Mouse (Mus musculus): ENCODE results near the gene Arhgap30. TPM values are rescaled to one million over a fixed set of nuclear protein-coding genes. Genes with fewer than 3 reads are reported as not detected.

The Arhgap30 gene
- total RNA-seq, 4 experiments from 2014 or later = 1.7 to 3.0 (median 2.0) TPM

DNA sequence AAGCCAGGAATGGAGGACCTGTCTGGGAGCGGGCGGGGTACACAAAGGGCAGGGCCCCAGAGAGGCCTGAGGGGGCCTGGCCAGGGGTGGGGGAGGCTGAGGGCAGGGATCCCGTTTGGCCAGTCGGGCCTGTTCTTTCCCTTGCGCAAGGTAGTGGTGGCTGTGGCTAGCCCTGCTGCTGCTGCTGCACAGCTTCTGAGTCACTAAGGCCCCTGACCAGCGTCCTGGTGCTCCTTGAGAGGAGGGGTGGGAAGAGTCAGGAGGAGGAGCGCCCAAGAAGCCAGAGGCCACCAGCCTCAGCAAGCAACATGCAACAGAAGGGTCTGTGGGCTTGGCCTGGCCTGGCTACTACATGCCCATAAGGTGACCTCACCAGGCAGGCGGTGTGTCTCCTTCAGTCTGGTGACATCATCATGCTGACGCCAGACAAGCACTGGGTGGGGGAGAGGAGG lies 13.1 kb upstream of the Arhgap30 start:
- DNase-seq (ENCODE audit: low spot score) = no peak

DNA sequence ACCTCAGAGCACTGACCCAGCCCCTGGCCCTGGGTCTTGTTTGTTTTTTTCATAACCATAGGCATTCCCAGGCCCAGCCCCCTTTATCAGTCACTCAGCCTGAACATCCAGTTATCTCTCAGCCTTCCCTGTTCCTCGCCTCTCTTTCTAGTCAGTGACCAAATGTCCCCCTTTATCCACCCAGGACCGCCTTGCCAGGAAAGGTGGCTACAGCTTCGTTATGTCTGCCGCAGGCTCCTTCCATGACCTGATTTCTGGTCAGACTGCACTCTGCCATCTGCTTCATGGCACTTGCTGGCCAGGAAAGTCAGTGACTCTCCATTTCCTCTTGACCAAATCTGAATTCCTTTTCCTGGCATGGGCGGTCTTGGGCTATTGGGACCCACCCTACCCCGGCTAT lies 10.5 kb upstream of the Arhgap30 start:
- DNase-seq (ENCODE audit: low spot score) = no peak

DNA sequence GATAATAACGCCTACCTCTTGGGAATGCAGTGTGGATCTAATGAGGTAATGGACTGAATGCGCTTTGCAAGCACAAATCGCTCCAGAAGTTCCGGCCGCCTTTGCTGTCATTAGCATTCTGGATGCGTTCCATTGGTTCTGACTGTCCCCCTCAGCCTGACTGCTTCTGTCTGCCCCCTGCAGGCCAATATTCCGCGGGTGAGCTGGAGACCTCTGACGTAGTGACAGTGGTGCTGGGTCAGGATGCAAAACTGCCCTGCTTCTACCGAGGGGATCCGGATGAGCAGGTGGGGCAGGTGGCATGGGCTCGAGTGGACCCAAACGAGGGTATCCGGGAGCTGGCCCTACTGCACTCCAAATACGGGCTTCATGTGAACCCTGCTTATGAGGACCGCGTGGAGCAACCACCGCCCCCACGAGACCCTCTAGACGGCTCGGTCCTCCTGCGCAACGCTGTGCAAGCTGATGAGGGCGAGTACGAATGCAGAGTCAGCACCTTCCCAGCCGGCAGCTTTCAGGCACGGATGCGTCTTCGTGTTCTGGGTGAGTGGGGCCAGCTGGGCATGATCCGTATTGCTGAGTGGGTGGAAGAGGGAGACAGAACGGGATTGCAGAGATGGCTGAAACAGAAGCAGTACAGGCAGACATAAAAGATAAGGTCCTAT lies 8.7 kb upstream of the Arhgap30 start:
- peak; percentile 80 for DNase-seq (ENCODE audit: low spot score)

DNA sequence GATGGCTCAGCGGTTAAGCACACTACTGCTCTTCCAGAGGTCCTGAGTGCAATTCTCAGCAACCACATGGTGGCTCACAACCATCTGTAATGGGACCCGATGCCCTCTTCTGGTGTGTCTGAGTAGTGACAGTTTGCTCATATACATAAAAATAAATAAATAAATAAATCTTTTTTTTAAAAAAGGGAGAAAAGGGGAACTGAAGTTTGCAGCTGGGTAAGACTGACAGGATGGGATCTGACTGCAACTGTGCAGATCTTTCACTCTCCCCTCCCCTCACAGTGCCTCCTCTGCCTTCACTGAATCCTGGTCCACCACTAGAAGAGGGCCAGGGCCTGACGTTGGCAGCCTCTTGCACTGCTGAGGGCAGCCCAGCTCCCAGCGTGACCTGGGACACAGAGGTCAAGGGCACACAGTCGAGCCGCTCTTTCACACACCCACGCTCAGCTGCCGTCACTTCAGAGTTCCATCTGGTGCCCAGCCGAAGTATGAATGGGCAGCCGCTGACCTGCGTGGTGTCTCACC lies 6.6 kb upstream of the Arhgap30 start:
- DNase-seq (ENCODE audit: low spot score) = no peak

DNA sequence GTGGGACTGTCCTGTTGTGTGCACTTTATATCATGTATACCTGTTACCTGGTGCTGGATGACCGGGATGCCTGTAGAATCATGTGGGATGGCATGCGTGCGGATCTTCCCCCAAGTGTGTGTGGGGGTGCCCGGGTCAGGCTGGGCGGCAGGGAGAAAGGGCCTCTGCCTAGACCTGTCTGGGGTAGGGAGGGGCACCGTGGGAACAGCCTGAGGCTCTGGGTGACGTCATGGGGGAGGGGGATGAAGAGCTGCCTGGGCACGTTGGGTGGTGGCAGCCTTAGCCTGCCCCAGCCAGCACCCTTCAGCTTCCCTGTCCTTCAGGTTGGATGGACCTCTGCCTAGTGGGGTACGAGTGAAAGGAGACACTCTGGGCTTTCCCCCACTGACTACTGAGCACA lies 4.4 kb upstream of the Arhgap30 start:
- DNase-seq (ENCODE audit: low spot score) = no peak

DNA sequence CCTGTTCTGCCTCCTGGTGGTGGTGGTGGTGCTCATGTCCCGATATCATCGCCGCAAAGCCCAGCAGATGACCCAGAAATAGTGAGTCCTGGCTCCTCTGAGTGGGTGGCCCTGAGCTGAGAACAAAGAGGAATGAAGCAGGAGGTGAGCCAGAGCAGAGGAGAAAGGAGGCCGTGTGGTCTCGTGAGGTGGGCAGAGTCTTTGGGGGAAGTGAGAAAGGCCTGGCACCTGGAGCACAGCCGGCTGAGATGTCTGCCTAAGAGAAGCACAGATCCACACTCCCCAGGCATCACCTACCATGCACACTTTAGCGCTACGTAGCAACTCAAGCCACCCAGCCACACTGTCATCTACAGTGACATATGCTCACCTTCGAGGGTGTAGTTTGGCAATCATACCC lies 3.6 kb upstream of the Arhgap30 start:
- no peak for DNase-seq (ENCODE audit: low spot score)

DNA sequence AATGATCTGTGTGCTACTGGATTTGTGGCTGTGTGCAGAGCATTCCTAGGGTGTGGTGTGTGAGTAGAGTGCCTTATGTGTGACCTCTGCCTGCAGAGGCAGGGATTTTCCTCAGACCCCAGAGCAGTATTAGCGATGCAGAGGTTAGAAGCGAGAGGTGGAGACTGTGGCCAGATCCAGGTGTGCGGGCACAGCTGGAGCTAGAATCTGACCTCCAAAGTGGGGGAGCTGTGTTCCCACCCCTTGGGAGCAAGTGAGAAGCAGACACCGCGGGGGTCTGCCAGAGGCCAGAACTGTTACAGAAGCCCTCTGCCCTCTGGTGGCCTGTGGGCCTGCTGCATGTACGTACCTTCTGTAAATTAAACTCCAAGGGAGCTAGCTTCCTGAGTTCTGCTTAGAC lies 1.7 kb upstream of the Arhgap30 start:
- no peak for DNase-seq (ENCODE audit: low spot score)

DNA sequence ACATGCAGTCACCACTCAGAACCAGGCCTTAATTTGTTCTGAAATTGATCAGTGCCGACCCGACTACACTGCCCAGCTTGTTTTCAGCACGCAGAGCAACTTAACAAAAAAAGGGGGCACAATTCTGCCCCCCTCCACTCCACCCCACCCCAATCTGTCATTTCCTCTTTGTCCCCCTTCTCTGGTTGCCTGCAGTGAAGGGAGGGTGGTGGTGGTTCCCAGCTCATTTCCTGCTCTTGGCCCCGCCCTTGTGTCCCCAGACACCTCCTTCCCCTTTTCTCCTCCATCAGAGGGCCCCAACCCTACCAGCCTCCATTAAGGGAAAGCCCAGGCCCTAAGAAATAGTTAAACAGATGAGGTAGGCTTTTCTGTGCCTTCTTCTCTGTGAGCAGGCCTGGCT lies 1.3 kb downstream of the Arhgap30 start:
- peak; percentile 29 for DNase-seq (ENCODE audit: low spot score)

DNA sequence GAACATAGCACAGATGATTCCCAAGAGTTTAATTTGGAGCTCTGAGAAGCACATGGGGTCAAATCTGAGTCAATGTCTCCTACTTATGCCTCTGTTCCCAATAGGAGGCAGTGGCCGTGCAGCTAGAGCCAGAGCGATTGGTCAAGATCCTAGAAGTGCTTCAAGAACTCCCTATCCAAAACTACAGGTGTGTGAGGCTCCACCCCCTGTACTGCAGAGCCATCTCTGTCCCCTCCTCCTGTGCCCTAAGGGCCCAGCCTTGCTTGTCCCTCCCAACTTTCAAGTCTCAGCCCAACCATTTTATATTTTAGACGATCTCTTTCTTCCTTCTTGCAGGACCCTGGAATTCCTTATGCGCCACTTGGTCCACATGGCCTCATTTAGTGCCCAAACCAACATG lies 13.1 kb downstream of the Arhgap30 start:
- DNase-seq (ENCODE audit: low spot score) = no peak

DNA sequence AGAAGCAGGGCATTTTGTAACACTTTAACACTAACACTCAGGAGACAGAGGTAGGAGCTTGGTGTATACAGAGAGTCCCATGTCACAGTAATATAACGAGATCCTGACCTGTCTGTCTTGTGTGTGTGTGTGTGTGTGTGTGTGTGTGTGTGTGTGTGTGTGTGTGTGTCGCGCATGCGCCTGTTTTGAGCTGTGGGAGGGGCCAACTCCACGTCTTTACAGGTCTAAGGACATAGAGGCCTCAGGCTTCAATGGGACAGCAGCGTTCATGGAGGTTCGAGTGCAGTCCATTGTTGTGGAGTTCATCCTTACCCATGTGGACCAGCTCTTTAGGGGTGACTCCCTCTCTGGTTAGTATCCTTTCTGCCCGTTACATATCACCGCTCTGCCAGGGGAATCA lies 14.2 kb downstream of the Arhgap30 start:
- DNase-seq (ENCODE audit: low spot score) = no peak

DNA sequence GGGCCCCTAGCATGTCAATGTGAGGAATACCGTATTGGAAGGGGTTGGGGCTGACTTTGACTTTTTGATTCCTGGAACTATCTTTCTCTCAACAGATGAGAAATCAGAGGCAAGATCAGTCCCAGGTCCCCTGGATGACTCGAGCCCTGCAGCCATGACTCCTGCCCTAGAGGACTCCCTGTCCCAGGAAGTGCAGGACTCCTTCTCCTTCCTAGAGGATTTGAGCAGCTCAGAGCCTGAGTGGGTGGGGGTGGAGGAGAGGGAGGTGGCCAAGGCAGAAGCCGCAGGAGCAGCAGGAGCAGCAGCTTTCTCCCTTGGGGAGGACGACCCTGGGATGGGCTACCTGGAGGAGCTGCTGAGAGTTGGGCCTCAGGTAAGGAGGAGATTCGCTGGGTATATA lies 18.5 kb downstream of the Arhgap30 start:
- DNase-seq (ENCODE audit: low spot score) = no peak

DNA sequence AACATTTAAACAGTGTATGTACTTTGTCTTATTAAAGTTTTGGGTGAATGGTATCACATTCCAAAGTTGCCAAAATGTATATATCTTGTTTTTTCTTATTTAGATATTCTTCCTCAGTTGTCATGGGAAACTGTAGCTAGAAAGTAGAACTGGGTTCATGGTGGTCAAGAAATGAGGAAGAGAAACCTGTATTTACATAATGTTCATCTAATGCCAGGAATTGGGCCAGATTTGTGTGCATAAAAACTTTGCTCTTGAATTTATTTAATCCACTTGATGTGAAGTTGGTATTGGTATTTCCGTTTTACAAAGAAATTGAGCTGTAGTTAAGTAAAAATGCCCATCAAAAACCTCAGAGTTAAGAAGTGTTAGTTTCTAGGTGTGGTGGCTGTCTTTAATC lies 21.5 kb downstream of the Arhgap30 start:
- no peak for DNase-seq (ENCODE audit: low spot score)

DNA sequence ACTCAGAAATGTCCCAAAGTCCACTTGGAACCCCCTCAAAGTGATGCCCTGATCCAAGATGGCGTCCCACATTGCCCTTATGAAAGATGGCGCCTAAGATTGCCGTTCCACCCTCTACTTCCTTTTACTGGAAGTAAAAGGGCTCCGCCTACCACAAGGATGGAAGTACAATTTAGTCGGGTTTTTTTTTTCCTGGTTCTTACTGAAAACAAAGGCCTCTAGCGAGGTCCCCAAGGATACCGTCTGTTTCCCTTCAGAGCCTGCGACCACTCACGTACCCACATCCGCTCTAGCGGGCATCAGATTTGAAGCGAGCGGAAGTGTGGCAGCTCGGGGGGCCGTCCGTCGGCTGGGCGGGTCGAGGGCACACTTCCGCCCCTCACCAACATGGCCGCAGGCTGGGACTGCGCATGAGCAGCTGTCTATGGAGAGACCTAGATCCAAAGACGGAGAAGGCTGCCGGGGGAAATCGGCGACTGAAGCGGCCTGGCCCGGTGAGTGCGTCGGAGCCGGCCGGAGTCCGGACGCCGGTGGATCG lies 22.3 kb downstream of the Arhgap30 start, which contains the start of gene Usf1:
Gene Usf1, plus strand, starts transcription at position 367 of the 538 bp plus-strand sequence.
- DNase-seq (ENCODE audit: low spot score) = peak; percentile 95

DNA sequence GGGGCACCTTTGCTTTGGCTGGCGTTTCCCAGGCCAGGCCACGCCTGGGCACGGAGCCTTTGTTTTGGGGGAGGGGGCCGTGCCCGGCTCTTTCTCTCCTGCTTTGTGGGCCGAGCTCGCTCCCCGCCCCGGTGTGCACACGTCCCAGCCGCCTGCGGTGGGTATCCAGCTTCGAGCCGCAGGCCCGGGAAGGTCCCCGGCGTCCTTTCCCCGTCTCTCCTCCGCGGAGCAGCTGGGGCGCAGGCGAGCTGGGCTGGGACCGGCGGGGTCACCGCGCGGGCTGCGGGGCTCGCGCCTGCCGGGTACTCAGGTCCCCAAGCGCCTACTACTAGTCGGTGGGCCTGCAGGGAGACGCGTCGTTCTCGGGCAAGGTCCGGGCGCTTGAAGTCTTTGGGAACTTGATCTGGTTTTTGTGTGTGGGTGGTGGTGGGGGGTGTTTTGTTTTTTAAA lies 22.8 kb downstream of the Arhgap30 start:
- no peak for DNase-seq (ENCODE audit: low spot score)

DNA sequence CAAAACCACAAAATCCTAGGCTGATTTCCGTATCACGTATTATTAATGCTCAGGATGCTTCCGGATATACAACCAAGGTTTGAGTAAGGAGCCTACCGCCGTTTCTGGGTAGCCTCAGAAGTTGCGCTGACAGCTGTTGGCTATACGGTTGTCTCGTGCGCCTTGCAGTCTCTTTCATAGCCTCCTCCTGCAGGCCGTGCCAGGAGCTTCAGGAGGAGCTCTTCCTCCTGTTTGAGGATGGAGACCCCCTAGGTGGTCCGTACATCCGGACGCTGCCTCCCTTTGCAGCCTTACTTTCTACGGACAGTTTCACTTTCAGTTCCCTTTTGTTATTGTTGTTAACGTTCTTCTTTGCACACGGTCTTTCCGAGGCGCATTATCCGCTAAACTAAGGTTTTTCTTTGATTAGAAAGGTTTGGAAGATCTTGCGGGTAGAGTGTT lies 23.3 kb downstream of the Arhgap30 start:
- DNase-seq (ENCODE audit: low spot score) = peak; percentile 48

DNA sequence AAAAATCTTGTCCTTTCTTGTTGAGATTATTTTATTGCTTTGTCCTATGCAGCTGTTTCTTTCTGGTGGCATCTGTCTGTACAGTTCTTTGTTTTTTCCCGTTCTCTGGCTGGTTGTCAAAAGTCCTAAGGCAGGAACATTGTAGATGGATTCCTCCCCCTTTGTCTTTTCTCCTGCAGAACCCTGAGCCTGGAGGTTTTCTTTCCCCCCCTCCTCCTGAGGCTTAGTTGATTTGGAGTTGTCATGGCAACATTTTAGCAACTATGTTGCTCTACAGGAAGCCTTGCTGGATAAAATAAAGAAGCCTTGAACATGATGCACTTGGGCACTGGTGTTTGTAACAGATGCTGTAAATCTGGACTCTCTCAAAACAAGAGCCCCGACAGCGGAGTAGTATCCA lies 23.7 kb downstream of the Arhgap30 start:
- peak; percentile 35 for DNase-seq (ENCODE audit: low spot score)

DNA sequence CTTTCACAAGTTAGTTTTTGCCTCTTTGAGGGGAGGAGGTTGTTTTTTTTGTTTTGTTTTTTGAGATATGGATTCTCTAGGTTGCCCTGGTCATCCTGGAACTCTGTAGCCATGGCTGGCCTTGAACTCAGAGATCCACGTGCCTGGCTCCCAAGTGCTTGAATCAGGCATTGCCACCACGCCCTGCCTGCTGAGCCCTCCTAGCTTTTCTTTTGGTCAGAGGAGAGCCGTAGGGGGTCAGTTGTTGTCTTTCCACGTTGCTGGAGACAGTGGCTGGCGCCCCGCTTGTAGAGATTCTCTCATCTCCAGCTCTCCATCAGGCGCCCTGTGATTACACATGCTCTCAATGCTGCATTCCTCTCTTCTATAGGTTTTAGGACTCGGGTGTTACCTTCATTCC lies 24.9 kb downstream of the Arhgap30 start:
- no peak for DNase-seq (ENCODE audit: low spot score)

DNA sequence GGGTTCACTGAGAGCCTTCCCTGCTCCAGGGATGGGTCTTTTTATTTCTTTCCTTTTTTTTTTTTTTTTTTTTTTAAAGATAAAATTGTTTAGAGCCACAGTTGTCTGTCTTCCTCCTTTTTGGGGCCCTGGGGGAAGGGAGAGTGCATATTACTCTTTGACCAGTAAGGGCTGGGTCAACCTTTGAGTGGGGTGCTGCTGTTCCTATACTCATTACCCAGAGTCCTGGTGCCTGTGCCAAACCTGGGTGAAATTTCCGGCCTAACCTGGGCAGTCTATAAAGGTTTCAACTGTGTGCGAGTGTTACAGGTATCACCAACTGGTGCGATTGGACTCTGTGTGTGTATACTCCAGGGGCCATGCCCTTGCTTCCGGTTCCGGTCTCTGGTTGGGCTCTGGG lies 29.9 kb downstream of the Arhgap30 start, which contains the start of gene Tstd1:
Gene Tstd1, plus strand, starts transcription at position 213 of the 400 bp plus-strand sequence.
- DNase-seq (ENCODE audit: low spot score) = no peak

DNA sequence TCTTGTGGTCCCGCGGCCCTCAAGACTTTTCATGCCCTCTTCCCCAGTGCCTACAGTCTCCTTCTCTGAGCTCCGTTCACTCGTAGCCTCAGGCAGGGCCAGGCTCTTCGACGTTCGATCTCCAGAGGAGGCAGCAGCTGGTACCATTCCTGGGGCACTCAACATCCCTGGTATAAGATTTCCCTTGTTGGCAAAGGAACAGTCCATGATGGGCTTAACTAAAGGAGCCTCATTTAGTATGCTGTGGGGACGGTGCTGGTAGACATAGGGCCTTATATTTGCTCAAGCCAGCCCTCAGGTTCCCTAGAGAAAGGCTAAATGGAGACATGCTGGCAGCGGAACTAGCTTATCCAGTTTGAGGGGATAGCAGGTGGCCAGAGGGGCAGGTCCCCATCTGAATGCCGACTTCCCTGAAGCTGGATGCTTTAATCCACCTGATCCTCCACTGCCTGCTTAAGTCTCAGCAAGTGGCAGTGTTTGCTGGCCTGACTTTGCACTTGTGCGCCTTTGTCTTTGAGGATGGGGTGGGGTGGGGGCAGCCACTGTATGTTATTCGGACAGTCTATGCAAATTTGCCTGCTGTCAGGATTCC lies 30.6 kb downstream of the Arhgap30 start:
- DNase-seq (ENCODE audit: low spot score) = no peak

DNA sequence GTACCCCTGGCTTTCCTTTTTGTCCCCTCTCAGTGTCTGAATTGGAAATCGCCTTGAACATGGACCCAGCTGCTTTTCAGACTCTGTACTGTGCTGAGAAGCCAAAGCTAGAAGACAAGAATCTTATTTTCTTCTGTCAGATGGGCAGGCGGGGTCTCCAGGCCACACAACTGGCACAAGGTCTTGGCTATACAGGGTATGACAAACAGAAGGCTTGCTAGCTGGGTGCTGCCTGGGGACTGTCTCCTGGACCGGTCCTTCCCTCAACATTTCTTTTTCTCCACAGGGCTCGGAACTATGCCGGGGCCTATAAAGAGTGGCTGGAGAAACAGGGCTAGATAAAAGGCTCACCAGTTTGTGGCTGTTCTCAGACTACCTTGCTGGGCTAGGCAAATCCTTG lies 31.2 kb downstream of the Arhgap30 start:
- no peak for DNase-seq (ENCODE audit: low spot score)

DNA sequence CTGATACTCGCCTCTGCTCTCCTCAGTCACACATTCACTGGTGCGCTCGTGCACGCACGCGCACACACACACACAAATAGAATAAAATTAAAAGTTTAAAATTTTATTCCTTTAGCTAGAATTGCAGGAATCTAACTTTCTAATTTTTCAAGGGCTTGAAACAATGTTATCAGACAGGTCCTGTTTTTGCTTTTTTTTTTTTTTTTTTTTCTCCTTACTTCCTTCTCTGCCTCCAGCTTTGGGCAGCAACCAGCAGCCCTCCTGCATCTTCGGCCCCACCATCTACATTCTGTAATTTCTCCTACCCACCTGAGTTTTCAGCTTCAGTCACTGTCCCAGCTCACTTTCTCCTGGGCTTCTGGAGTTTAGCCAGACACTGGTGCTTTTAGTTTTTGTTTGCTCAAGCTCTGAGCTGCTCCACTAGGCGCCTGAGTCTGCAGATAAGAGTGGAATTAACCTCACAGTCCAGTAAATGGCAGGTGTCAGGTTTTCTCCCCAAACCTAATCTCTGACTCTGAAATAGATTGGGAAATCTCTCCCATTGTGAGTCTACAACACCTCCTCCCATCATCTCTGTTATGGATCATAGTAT lies 33.8 kb downstream of the Arhgap30 start:
- no peak for DNase-seq (ENCODE audit: low spot score)

DNA sequence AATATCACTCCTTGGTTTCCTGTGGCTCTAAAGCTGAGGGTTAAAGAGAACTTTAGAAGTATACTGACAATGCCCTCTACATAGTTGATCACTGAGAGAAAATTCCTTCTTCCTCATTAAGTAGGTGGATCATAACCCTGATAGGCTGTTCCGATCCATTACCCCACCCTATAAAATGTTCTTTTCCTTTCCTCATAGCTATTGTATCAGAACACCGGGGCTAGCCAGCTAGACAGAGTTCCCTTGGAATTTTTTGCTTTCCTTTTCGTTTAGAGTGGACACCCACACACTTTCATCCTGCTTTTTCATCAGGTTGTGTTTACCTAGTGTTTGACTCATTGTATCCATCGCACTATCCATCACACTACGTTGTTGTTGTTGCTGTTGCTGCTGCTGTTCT lies 35.9 kb downstream of the Arhgap30 start:
- no peak for DNase-seq (ENCODE audit: low spot score)

Measured in heart, adult 8-10 months (tissue).